Mouse (Mus musculus): ENCODE data around the gene Pln.
A peak's percentile ranks its signal among the peaks of the same experiment; 100 is the strongest.

The Pln gene

DNA sequence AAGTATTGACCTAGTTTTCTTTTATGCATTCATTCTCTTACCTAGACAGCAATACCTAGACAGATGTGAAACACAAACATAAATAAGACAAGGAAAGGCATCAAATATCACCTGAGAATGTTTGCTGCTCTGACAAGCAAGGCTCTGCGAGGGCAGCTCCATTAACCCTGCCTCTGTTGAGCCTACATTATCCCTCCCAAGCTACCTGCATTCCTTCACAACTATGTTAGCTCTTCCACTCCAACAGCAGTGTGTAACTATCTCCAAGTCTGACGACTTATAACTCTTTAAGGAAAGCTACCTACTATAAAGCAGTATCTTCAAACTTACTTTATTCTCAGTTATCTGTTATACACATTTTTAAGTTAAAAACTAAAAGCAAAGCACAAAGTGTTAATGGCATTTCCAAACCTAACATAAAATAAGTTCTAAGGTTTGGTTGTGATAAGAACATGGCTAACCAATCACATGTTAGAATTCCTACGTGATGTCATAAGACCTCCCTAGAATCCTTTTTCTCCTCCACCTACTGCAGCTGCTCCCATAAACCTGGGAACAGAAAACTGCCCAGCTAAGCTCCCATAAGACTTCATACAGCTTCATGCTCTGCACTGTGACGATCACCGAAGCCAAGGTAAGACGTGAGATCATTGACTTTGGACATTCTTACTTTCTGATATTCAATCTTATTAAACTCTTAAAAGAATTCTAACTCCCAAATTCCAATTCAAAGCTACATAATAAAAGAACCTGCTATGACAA, at the start of gene Pln:
Gene Pln (plus strand): TSS at position 506 of the 762 bp plus-strand sequence.
- no peak for DNase-seq

DNA sequence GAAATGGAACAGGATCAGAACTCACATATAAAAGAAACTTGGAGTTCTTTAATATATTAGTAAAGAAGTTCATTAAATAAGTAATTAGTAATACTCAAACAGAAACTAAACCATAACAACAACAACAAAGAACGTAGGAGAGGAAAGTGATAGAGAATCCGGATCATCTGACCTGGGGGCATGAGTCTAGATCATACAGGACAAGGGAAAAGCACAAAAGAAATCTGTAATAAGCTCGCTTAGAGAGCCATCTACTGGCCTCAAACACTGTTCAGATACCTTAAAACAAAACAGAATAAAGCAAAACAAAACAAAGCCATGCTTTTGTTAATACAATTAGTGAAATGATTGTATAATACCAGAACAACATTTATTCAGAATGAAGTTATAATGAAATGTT, 31.6 kb upstream of the Pln start:
- DNase-seq, result no peak

DNA sequence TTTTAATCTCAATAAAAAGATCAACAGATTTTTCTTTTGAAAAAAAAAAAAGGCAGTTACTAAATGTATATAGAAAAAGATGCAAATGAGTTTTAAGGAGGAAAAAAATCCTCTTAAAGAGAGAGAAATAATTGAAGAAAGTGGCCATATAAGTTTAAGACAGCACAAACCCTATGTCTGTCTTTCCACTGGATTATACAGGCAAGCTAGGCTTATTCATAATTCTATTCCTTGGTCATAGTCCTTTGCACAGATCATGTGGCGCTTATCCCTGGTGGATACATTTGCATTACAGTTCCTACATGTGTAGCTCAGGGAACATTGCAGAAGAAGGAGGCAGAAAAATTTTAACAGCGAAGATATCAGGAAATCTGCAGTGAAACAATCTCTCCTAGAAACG, 30.8 kb upstream of the Pln start:
- DNase-seq, result no peak

DNA sequence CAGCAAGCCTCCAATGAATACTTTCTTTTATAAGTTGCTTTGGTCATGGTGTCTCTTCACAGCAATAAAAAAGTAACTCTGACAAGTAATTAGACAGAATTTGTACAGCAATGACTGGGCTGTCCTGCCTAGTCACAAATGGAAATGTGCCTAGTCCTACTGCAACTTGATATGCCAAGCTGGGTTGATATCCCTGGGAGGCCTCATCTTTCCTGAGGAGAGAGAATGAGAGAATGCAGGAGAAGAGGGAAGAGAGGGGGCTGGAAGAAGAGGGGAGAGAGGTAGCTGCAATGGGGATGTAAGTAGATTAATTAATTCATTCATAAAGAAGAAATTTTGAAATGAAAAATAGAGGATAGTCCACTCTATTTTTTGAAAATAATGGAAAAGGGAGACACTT, 14.1 kb upstream of the Pln start:
- no peak for DNase-seq

DNA sequence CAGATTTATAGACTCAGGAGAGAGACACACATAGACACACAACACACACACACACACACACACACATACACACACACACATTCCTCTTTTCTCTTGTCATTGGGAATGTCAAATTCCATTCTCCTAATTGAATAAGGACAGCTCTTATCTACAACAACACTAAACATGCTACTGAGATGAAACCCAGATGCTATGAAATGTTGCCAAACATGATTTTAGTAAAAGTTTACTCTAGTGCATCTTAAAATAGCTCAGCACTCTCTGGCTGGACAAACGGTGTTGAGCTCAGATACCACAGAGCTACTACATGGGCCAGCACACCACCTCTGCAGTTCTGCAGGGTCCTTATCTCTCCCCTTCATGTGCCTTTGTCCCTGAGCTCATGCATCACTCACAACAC, 12.8 kb upstream of the Pln start:
- DNase-seq, result peak; percentile 21

DNA sequence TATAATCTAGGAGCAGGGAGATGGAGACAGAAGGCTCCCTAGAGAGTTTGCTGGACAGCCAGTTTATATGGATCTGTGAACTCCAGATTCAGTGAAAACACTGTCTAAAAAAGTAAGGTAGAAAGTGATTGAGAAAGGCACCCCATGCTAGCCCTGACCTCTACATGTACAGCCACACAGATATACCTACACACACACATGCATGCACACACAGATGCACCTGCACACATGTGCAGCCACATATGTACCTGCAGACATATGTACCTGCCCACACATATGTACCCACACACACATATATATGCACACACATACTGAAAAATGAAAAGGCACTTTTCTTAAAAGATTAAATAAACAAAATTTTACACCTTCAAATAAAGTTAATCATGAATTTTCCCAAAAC, 11.1 kb upstream of the Pln start:
- DNase-seq, result no peak

DNA sequence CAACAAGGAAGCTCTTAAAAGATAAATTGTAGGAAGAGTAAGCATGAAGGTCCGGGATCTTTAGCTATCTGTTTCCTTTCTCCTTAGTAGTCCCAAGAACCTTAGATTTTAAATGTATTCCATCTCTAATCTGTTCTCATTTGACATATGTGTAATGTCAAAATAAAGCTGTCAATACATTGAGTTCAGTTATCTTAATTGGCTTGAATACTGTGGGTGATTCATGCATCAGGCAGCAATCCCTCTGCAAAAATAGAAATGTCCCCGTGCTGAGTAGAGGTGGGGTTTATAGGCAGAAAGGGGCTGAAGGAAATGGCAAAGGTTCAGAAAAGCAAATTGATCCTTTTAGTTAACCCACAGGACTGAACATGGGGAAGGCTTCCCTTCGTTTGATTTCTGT, 8.2 kb upstream of the Pln start:
- DNase-seq, result no peak

DNA sequence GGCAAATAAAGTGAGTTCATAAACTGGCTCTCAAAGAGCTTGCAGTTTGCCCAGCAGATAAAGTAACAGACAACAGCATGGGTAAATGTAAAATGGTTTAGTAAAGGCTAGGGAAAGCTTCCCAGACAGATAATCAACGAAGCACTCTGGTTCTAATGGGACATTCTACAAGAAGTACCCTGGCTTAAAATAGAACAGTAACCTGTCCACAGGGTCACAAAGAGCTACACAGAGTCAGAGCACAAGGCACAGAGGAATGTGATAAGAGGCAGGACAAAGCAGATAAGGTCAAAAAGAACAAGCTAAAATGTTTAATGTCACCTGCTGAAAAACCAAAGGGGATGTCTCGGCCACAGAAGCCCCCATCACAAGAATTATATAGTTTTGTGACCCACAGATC, 4.7 kb upstream of the Pln start:
- no peak for DNase-seq

DNA sequence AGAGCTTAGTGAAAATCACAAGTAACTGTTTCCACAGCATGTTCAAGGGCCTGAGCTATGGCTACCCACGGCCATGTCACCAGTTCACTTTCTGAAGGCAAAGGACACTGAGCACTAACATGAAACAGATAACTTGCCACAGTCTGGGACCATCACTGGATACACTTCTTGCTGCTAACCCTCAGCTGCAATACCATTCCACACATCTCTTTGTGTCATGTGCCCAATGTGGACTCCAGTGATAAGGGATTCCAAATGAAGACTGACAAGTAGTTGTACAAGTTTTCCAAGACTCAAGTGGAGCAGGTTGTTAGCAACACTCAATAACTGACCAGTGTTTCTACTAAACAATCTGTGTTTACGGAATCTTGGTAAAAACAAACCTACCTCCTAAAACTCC, 2.2 kb upstream of the Pln start:
- DNase-seq, result no peak

DNA sequence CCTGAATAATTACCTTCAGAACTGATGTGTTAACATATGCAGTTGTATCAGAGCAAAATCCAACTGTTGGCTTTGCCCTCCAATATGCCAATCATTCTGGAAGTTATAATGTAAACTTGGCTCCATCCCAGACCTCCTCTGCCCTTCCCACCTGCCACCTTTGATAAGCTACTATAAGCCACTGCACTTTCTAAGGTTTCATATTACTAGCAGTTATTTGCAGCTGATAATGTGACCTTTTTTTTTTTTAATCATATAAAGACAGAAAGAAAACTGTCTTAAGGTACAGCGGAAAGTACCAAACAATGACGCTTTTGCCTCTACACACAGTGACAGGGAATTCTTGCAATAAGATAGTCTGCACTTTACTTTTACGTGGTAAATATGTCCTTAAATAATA, 1.5 kb upstream of the Pln start:
- no peak for DNase-seq

DNA sequence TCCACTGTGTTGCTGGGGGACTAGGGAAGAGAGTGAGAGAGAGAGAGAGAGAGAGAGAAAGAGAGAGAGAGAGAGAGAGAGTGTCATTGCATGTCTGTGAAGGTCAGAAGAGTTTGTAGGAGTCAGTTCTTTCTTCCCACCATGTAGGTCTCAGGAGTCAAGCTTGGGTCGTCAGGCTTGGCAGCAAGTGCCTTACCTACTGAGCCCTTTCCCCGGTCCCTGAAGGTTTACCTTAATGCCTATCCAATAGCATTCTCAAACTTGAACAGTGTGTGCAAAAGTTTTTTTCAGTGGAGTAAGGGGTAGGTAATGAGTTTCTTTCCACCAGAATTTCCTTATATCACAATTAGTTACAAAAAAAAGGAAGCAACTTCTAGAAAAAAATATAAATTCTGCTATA, 1.6 kb downstream of the Pln start:
- DNase-seq, result no peak

DNA sequence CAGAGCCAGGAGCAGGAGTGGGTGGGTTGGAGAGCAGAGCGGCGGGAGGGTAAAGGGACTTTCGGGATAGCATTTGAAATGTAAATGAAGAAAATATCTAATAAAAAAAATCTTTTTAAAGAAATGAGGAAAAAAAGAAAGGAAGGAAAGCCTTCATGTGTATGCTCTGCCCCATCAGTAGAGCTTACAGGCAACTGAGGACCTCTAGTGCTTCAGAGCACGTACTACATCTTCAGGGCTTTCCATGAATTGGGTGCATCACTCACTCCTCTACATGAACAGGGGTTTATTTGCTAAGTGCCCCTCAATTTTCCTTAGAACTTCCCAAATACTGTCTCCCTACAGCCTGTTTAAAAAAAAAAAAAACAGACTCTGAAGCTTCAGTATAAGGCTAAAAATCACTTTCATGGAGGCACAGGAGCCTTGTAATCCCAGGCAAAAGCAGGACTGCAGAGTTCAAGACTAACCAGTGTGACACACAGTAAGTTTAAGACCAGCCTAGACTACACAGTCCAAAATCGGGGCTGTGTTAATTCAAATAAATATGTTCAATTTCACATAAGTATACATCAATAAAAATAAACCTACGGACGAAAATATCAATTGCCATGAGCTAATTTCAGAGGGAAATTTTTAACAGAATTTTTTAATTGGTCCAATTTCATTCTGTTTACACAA, 4.0 kb downstream of the Pln start:
- no peak for DNase-seq

DNA sequence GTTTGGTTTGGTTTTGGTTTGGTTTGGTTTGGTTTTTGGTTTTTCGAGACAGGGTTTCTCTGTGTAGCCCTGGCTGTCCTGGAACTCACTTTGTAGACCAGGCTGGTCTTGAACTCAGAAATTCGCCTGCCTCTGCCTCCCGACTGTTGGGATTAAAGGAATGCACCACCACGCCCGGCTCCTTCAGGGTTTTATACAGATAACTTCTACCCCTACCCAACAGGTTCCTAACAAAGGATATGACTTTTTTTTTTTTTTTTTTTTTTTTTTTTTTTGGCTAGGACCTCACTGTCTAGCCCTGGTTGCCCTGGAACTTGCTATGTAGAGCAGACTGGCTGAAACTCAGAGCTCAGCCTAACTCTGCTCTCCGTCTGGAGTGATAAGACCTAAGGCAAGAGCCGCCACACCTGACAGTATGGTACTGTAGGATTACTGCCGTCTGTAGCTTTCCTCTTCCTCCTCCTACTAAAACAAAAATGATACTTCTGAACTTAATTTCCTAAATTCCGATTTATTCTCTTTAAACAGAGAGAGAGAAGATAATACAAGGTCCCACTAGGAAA, 4.8 kb downstream of the Pln start:
- no peak for DNase-seq

DNA sequence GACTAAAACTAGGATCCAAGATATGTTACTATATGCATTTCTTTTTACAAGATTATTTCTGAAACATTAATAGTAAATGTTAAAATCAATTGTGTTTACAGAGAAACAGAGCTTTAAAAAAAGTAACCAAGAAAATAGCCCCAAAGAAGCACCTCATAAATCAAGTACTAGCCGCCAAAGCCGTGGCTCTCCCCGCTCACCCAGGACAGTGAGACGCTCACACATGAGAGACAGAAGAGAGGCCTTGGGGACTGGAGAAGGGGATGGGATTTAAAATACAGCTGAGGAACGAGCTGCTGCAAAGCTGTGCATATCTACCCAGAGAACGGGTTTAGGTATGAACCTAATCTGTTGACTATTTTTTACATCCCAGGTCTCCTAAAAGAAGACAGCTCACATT, 5.9 kb downstream of the Pln start:
- no peak for DNase-seq

DNA sequence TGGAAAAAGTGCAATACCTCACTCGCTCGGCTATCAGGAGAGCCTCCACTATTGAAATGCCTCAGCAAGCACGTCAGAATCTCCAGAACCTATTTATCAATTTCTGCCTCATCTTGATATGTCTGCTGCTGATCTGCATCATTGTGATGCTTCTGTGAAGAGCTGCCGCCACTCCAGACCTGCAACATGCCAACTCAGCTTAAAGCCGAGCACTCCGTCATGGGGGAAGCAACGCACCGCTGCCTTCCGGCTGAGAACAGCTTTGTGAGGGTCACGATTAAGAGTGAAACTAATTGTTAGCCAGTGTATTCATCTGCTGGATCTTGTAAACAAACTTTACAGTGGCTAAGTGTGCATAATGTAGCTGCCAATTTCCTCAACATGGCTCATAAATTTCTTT, 6.4 kb downstream of the Pln start:
- DNase-seq, result no peak

DNA sequence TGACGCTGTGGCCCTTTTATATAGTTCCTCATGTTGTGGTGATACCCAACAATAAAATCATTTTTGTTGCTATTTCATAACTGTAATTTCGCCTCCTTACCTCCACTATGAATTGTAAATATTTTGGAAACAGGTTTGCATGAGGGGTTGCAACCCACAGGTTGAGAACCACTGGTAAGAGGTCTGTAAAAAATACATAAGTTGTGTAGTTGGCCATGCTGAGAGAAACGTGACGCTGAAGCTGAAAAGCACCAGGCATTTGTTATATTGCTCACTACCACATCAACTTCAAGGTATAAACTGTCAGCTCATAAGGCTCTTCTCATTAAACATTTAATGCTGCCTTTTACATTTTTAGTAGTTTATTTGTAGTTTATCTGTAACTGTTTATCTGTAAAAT, 8.0 kb downstream of the Pln start:
- DNase-seq, result no peak

DNA sequence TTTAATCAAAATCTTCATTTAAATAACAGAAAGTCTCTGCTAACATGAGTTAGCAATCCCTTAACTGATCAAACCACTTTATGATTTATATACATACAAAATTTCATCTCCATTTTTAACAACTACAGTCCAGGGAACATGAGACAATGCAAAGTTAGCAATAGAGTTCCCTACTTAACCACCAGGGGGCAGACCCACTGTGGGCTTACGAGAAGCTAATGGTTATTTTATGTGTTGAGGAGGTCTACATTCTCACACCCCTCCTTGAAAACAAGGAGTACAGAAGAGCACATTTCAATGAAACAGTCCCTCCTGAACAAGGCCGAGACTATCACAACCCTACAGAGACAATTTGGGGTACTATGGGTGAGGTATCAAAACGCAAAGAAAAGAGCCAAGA, 9.0 kb downstream of the Pln start:
- DNase-seq, result peak; percentile 35

DNA sequence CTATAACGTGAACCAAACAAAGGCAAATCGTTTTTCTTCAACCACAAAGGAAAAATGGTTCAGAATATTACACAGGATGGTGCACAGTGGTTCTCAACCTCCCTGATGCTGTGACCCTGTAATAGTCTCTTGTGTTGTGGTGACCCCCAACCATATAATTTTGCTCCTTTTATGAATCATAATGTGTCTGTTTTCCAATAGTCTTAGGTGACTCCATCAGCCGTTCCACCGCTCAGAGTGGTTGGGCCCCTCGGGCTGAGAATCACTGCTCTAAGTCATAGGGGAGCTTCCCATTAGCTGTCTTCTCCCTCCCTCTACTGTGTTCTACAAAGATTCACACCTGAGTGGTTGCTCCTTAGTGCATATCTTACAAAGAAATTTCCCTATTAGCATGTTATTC, 9.4 kb downstream of the Pln start:
- no peak for DNase-seq

DNA sequence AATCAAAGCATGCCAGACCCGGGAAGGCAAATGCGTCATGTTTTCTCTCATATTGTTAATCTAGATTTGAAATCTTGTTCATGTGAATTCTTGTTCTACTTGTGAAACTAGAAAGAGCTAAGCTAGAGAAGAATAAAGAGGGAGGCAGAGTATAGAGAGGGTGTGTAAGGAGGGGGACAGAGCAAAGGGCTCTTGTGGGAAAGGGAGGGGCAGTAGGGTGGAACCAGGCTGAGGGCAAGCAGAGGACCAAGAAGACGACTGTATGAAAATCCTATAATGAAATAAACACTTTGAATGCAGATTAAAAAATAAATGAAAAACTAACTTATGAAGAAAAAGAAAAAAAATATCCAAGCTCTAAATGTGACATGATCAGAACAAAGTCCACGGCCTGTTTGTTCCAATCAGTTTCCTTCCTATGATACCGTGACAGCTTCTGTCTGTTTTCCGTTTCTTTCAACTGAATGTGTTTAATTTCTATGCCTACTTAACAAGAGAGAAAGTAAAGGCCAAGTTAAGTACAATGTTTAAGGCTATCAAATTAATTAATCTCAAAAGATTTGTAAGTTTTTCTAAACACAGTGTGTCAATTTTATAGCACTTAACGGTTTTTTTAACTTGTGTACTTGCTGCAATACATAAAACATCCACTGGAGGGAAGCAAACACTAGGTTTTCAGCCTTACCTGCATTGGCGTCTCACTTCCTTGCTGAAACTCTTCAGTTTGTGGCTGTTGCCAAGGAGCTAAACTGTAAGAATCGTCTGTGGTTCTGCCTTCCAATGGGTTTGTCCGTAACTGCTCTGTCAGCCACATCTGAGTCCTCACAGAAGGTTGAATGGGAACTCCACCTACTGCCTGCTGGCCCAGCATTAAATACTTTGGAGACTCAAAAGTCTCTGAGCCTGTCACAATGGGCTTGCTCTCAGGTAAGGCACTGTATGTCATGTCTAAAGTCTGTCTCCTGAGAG, 10.6 kb downstream of the Pln start:
- peak; percentile 12 for DNase-seq

DNA sequence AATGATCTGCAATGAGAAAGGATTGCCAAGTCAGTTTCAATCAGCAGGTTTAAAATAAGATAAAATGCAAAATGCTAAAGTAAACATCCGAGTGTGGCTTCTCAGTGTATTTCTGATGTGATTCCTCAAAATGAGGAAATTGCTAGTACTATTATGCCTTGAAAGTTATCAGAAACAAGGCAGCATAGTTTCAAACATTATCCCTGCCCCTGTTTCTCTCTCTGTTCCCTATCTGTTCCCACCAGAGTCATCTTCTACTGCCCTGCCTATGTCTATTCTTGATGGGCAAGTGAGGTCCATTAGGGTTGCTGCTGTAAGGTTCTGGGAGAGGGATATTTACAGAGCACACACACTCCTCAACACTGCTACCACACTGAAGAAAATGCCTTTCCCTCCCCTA, 11.8 kb downstream of the Pln start:
- DNase-seq, result no peak

DNA sequence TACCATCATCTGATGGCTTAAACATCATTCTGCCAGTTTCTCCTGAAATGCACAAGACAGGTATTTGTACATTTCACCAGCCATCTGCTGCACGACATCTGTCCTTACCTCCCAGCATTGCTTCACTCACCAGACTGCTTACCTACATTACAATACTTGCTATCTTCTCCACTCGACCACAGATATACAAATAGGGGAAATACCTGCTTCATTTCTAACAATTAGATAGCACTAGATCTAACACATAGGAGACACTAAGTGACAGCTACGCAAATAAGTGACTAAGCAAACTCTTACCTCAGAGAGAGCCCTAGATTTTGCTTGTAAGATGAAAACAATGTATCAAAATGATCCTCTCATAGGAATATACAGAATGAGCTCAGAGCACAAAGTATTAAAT, 16.2 kb downstream of the Pln start:
- no peak for DNase-seq

DNA sequence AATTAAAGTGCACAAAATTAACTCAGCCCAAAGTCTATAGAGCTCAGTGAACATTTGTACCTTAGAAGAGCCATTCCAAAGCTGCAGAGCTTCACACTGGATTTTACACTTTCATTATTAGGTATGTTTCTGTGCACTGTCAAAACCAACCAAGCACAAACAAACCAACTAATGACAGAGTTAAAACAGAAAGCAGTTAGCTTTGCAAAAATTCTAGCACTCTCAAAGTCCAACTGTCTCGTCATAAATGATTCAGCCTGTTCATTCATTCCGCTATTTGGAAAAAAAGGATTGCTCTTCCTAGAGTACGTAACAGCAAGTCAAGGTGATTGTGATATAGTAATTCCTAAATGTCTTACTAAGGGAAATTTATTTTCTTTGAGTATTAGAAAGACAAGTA, 21.5 kb downstream of the Pln start:
- DNase-seq, result no peak

DNA sequence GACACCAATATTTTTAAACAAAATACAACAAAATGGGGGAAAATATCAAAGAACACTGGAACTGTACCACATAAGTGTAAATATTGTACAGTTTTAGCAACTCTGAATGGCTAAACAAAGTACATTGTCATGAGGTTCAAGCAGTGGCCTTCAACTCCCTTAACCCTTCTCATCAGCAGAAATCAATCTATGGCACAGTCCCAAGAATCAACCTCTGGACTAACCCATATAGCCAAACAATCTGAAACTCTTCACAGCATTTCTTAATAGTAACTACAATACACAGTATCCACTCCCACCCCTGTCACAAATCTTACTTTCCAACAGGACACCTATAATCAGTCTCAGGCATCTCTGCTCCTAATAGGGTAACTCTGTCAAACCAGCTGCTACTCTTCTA, 26.8 kb downstream of the Pln start:
- DNase-seq, result no peak
